In genomic region chr4:149426325-149427199, GRCm38 (mm10) we compare ENCODE assay signal across 8 mouse cellular contexts. TPM values are rescaled to one million over a fixed set of nuclear protein-coding genes. Genes with fewer than 3 reads are reported as not detected.
DNase-seq lines count a peak whose midpoint lies in the region; ATAC-seq lines count a peak whose summit lies in the region.

Gene Ube4b, minus strand, starts transcription at chr4:149426749.

- peak within 1 kb of the TSS; percentile 84 for H3K4me2 ChIP-seq in hindbrain, embryonic 15.5 days

- peak within 1 kb of the TSS; percentile 99 for H3K27ac ChIP-seq in hindbrain, embryonic 15.5 days (replicated peaks)

- no peaks in the 10 kb centered on the region for H3K9me3 ChIP-seq in hindbrain, embryonic 15.5 days

- 0% methylated on average over 47 of the region's 50 CpGs for WGBS in hindbrain, embryonic 15.5 days

- H3K36me3 ChIP-seq in hindbrain, embryonic 15.5 days, result no peaks in the 10 kb centered on the region

- DNase-seq in R1 (ENCODE audit: low read depth, low spot score), result peak; percentile 99
- peak; percentile 99 to 100 for DNase-seq in cerebellum, postnatal 25 days
- peak; percentile 95 to 97 for DNase-seq in frontal cortex, postnatal 36 days (ENCODE audit: low spot score in 2 of 2)
- DNase-seq in left cerebral cortex, adult 11 months (ENCODE audit: low spot score), result peak; percentile 96
- DNase-seq in lung, postnatal 4 days, result peak; percentile 97 to 98
- peak; percentile 98 for DNase-seq in retina, postnatal 7 days (ENCODE audit: low read depth, low spot score)
- peak; percentile 83 for DNase-seq in urinary bladder, adult 2 months (ENCODE audit: low spot score)

- peak within 1 kb of the TSS; percentile 92 for H3K4me3 ChIP-seq in hindbrain, embryonic 15.5 days

- peaks cover 36% of the 10 kb centered on the region for H3K4me1 ChIP-seq in hindbrain, embryonic 15.5 days (replicated peaks)

- peak; percentile 95 for ATAC-seq in hindbrain, embryonic 15.5 days (ENCODE audit: low FRiP score, low read depth)

- H3K27me3 ChIP-seq in hindbrain, embryonic 15.5 days, result no peaks in the 10 kb centered on the region

- H3K9ac ChIP-seq in hindbrain, embryonic 15.5 days, result peak within 1 kb of the TSS; percentile 89

RNA-seq across cellular contexts. Expression of gene Ube4b, which starts in this region (rescaled TPM):
- 57.5 and 63.6 TPM in 2 replicates for polyA plus RNA-seq in hindbrain, embryonic 15.5 days (2015; fragmentation: Nextera tagmentation; extraction: Ambion mirVana)
- polyA plus RNA-seq in urinary bladder, adult 2 months (2012; rRNA removed), result 38.3 and 54.1 TPM in 2 replicates

Comparison
In these comparisons a context has a peak if more than half of its experiments do, and no peak if none do; other contexts are left out.
1. Peak in every context shown above with its lines: DNase-seq, ATAC-seq, H3K4me3 ChIP-seq and H3K27ac ChIP-seq.